Mouse (Mus musculus) kidney, adult 2 months (tissue): Measurements from ENCODE around the gene Vps53.

Experiments used
- CTCF ChIP-seq: fragments of 200-500 bp; conservative IDR thresholded peaks from 2 replicates; pipeline ENCODE4 v1.5.1; 2011; ENCODE audit warnings: low read depth, mild to moderate bottlenecking, control low read depth, low read length, moderate library complexity, mixed read lengths; ENCODE audit not compliant: insufficient read depth, insufficient read length
- POLR2A ChIP-seq: fragments of 200-500 bp; IDR thresholded peaks from one replicate; pipeline ENCODE4 v1.6.1; 2011; ENCODE audit warnings: low read depth, low read length, control low read depth

- TF ChIP-seq POLR2A: no peak
- TF ChIP-seq CTCF: no peak
These were observed 19.2 kb downstream of the Vps53 start for GRCm38 (mm10) chr11:76160251-76160650.
